Mouse (Mus musculus) embryonic facial prominence, embryonic 15.5 days (tissue): ENCODE results near the gene Ebf1. TPM values are rescaled to one million over a fixed set of nuclear protein-coding genes. Genes with fewer than 3 reads are reported as not detected.
A peak's percentile ranks its signal among the peaks of the same experiment; 100 is the strongest.

Experiments used
- ATAC-seq: fragments of 200-750 bp; cut with Nextera tagmentation; 2 replicates; pipeline ENCODE4 v1.8.0; 2017; ENCODE audit warnings: low read depth, moderate TSS enrichment; ENCODE audit not compliant: insufficient number of reproducible peaks, low FRiP score, low TSS enrichment
- H3K27ac ChIP-seq: fragments of 300-500 bp; sonication (generic); replicated peaks from 2 replicates; pipeline ENCODE4 v1.5.1; 2015; ENCODE audit warnings: mild to moderate bottlenecking, inconsistent platforms
- H3K27me3 ChIP-seq: fragments of 300-500 bp; sonication (generic); 2 replicates; pipeline ENCODE4 v1.6.1; 2015; ENCODE audit warnings: inconsistent platforms
- H3K36me3 ChIP-seq: fragments of 300-500 bp; sonication (generic); 2 replicates; pipeline ENCODE4 v1.6.1; 2015; ENCODE audit warnings: mild to moderate bottlenecking, inconsistent platforms
- H3K4me1 ChIP-seq: fragments of 300-500 bp; sonication (generic); 2 replicates; pipeline ENCODE4 v1.6.1; 2015; ENCODE audit warnings: inconsistent platforms
- H3K4me2 ChIP-seq: fragments of 300-500 bp; sonication (generic); replicated peaks from 2 replicates; pipeline ENCODE4 v1.6.1; 2015; ENCODE audit warnings: mild to moderate bottlenecking, inconsistent platforms
- H3K4me3 ChIP-seq: fragments of 300-500 bp; sonication (generic); replicated peaks from 2 replicates; pipeline ENCODE4 v1.5.1; 2015; ENCODE audit warnings: mild to moderate bottlenecking, inconsistent platforms
- H3K9ac ChIP-seq: fragments of 300-500 bp; sonication (generic); 2 replicates; pipeline ENCODE4 v1.6.1; 2015; ENCODE audit warnings: inconsistent platforms
- H3K9me3 ChIP-seq: fragments of 300-500 bp; sonication (generic); replicated peaks from 2 replicates; pipeline ENCODE4 v1.6.1; 2016; ENCODE audit warnings: inconsistent platforms
- WGBS: fragments of 180-500 bp; shearing (Covaris S2); methylation state at CpG from one replicate; pipeline ENCODE4 v1.1.7; 2015; 5-methylcytosine and 5-hydroxymethylcytosine counted together
- polyA plus RNA-seq: library from polyadenylated mRNA; unstranded; fragments of >200 nt; fragmentation: Nextera tagmentation; extraction: Ambion mirVana; gene quantifications from 2 replicates; pipeline ENCODE4 v1.2.1, GENCODE M21; 2015

Ebf1 gene
- polyA plus RNA-seq, 1 experiment from 2014 or later: 65.7 TPM

GRCm38 (mm10) chr11:44822312-44822711 lies 205.2 kb downstream of the Ebf1 start:
- Histone ChIP-seq H3K27ac (no peak overlapping the region), H3K9ac (no peak overlapping the region), H3K36me3 (no peaks in the 10 kb centered on the region), H3K4me3 (no peak overlapping the region), H3K4me2 (no peak overlapping the region), H3K9me3 (no peaks in the 10 kb centered on the region), H3K27me3 (no peaks in the 10 kb centered on the region), H3K4me1 (no peaks in the 10 kb centered on the region)
- ATAC-seq: no peak

GRCm38 (mm10) chr11:44832227-44832939 lies 215.3 kb downstream of the Ebf1 start:
- Histone ChIP-seq H3K4me3 (no peak overlapping the region), H3K9ac (no peak overlapping the region), H3K27me3 (peaks cover 25% of the 10 kb centered on the region), H3K36me3 (no peaks in the 10 kb centered on the region), H3K9me3 (no peaks in the 10 kb centered on the region), H3K4me1 (peaks cover 18% of the 10 kb centered on the region), H3K4me2 (no peak overlapping the region), H3K27ac (no peak overlapping the region)
- WGBS: 20% methylated on average over 14 of the region's 14 CpGs
- ATAC-seq: no peak

- no peak overlapping the region for H3K9ac ChIP-seq
- peak overlapping the region; percentile 24; the same call in 1 of the 2 replicates for H3K4me2 ChIP-seq
- no peaks in the 10 kb centered on the region for H3K36me3 ChIP-seq
Observed at GRCm38 (mm10) chr11:44832940-44833254, 215.8 kb downstream of the Ebf1 start.

GRCm38 (mm10) chr11:44833351-44833996 lies 216.4 kb downstream of the Ebf1 start:
- Histone ChIP-seq H3K4me2 (peak overlapping the region; percentile 24; the same call in 1 of the 2 replicates), H3K36me3 (no peaks in the 10 kb centered on the region), H3K4me3 (no peak overlapping the region; the same call in 1 of the 2 replicates), H3K9me3 (no peaks in the 10 kb centered on the region), H3K4me1 (peaks cover 18% of the 10 kb centered on the region), H3K27ac (no peak overlapping the region), H3K27me3 (peaks cover 25% of the 10 kb centered on the region), H3K9ac (no peak overlapping the region)
- no peak for ATAC-seq
- WGBS: 27% methylated on average over 18 of the region's 18 CpGs

More at GRCm38 (mm10) chr11:44832940-44833254, 215.8 kb downstream of the Ebf1 start:
- Histone ChIP-seq H3K9me3 (no peaks in the 10 kb centered on the region), H3K4me1 (peaks cover 18% of the 10 kb centered on the region), H3K27me3 (peaks cover 25% of the 10 kb centered on the region), H3K27ac (no peak overlapping the region), H3K4me3 (no peak overlapping the region)
- ATAC-seq: no peak
- WGBS: 10% methylated on average over 4 of the region's 4 CpGs

GRCm38 (mm10) chr11:44835166-44835565 lies 218.0 kb downstream of the Ebf1 start:
- Histone ChIP-seq H3K27ac (no peak overlapping the region), H3K4me3 (no peak overlapping the region), H3K27me3 (peaks cover 21% of the 10 kb centered on the region), H3K9me3 (no peaks in the 10 kb centered on the region), H3K36me3 (no peaks in the 10 kb centered on the region), H3K4me2 (no peak overlapping the region), H3K9ac (no peak overlapping the region), H3K4me1 (peaks cover 18% of the 10 kb centered on the region)
- ATAC-seq: no peak
- 25% methylated on average over 5 of the region's 5 CpGs for WGBS

GRCm38 (mm10) chr11:44837592-44837991 lies 220.5 kb downstream of the Ebf1 start:
- H3K36me3 ChIP-seq: no peaks in the 10 kb centered on the region
- ATAC-seq: no peak
- WGBS: 86% methylated on average over 2 of the region's 2 CpGs

GRCm38 (mm10) chr11:44841127-44842056 lies 224.3 kb downstream of the Ebf1 start:
- 43% methylated on average over 14 of the region's 14 CpGs for WGBS
- H3K27me3 ChIP-seq: no peaks in the 10 kb centered on the region
- no peaks in the 10 kb centered on the region for H3K4me1 ChIP-seq
- no peak overlapping the region for H3K4me3 ChIP-seq
- no peak for ATAC-seq
- H3K4me2 ChIP-seq: no peak overlapping the region
- no peaks in the 10 kb centered on the region for H3K9me3 ChIP-seq
- no peaks in the 10 kb centered on the region for H3K36me3 ChIP-seq
- H3K9ac ChIP-seq: no peak overlapping the region
- H3K27ac ChIP-seq: no peak overlapping the region

More at GRCm38 (mm10) chr11:44837592-44837991, 220.5 kb downstream of the Ebf1 start:
- H3K27me3 ChIP-seq: peaks cover 15% of the 10 kb centered on the region
- H3K4me1 ChIP-seq: peaks cover 12% of the 10 kb centered on the region
- no peak overlapping the region for H3K27ac ChIP-seq
- H3K9me3 ChIP-seq: no peaks in the 10 kb centered on the region
- H3K4me2 ChIP-seq: no peak overlapping the region
- H3K4me3 ChIP-seq: no peak overlapping the region
- no peak overlapping the region for H3K9ac ChIP-seq

GRCm38 (mm10) chr11:44851874-44852273 lies 234.8 kb downstream of the Ebf1 start:
- Histone ChIP-seq H3K36me3 (no peaks in the 10 kb centered on the region), H3K4me1 (no peaks in the 10 kb centered on the region), H3K4me3 (no peak overlapping the region), H3K9ac (no peak overlapping the region), H3K27ac (no peak overlapping the region), H3K9me3 (no peaks in the 10 kb centered on the region), H3K4me2 (no peak overlapping the region), H3K27me3 (no peaks in the 10 kb centered on the region)
- 83% methylated on average over 3 of the region's 3 CpGs for WGBS
- ATAC-seq: no peak

- Histone ChIP-seq H3K4me2 (no peak overlapping the region), H3K36me3 (no peaks in the 10 kb centered on the region), H3K4me3 (no peak overlapping the region), H3K9me3 (no peaks in the 10 kb centered on the region), H3K27me3 (no peaks in the 10 kb centered on the region), H3K4me1 (no peaks in the 10 kb centered on the region), H3K27ac (no peak overlapping the region), H3K9ac (no peak overlapping the region)
- no peak for ATAC-seq
- WGBS: 85% methylated on average over 10 of the region's 10 CpGs
Observed at GRCm38 (mm10) chr11:44852921-44853320, 235.8 kb downstream of the Ebf1 start.

GRCm38 (mm10) chr11:44854496-44854895 lies 237.4 kb downstream of the Ebf1 start:
- no peak overlapping the region for H3K27ac ChIP-seq
- H3K36me3 ChIP-seq: no peaks in the 10 kb centered on the region
- ATAC-seq: no peak
- H3K9me3 ChIP-seq: no peaks in the 10 kb centered on the region
- no peak overlapping the region for H3K4me2 ChIP-seq
- H3K27me3 ChIP-seq: no peaks in the 10 kb centered on the region
- H3K4me3 ChIP-seq: no peak overlapping the region
- WGBS: 80% methylated on average over 7 of the region's 7 CpGs
- no peak overlapping the region for H3K9ac ChIP-seq
- no peaks in the 10 kb centered on the region for H3K4me1 ChIP-seq

GRCm38 (mm10) chr11:44861108-44861507 lies 244.0 kb downstream of the Ebf1 start:
- Histone ChIP-seq H3K36me3 (no peaks in the 10 kb centered on the region), H3K4me2 (no peak overlapping the region), H3K27ac (no peak overlapping the region), H3K4me1 (no peaks in the 10 kb centered on the region), H3K27me3 (no peaks in the 10 kb centered on the region), H3K9ac (no peak overlapping the region), H3K4me3 (no peak overlapping the region), H3K9me3 (no peaks in the 10 kb centered on the region)
- no peak for ATAC-seq
- WGBS: 74% methylated on average over 5 of the region's 5 CpGs
